Comparison of ENCODE assay signal across 8 mouse cellular contexts in the genomic region with DNA sequence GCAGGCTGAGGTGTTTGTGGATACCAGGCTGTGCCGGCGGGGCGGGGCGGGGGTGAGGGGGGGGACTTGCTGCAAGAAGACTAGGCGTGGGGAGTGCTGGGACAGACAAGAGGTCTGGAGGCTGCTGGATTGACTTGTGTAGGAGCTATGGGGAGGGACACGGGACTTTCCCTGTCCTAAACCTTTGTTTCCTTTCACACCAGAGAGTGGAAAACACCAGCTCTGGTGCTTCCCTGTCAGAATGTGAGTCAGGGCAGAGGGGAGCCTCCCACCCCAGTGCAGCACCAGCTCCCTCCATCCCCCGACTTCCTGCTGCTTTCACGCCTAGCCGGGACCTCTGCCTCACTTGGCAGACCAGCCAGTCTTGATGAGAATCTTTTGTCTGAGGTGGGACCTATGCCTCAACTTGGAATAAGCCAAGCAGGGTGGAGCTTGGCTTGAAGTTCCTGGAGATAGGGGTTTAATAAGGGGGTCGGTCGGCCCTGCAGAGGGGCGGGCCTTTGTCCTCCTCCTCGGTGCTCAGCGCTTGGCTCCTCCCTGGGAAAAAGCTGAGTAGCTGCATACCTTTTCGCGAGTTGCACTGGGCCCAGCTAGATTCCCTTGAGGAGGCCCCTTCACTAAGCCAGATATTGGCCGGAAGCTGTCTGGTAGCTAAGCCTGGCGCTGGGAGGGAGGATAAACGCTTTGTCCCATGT. TPM values are rescaled to one million over a fixed set of nuclear protein-coding genes. Genes with fewer than 3 reads are reported as not detected.
DNase-seq lines count a peak whose midpoint lies in the region; ATAC-seq and TF ChIP-seq lines count a peak whose summit lies in the region.

No protein-coding gene starts in this region.

- 2% methylated on average over 19 of the region's 19 CpGs for WGBS in kidney, postnatal 0 days

- no peaks in the 10 kb centered on the region for H3K27me3 ChIP-seq in kidney, postnatal 0 days (ENCODE audit: insufficient read depth, low read length)

- H3K4me1 ChIP-seq in kidney, postnatal 0 days (replicated peaks; ENCODE audit: insufficient read depth, low read length): peaks cover 18% of the 10 kb centered on the region; the same call in 1 of the 2 replicates

- DNase-seq in kidney, postnatal 0 days (ENCODE audit: low spot score): peak; percentile 84
- DNase-seq in kidney, adult 18-20 months: no peak
- peak; percentile 88 for DNase-seq in adipocyte (ENCODE audit: low spot score)
- peak; percentile 64 for DNase-seq in heart, adult 8-10 months (ENCODE audit: low spot score)
- peak; percentile 71 to 81 for DNase-seq in kidney, postnatal 4 days
- peak; percentile 57 for DNase-seq in naive thymus-derived CD4-positive, alpha-beta T cell, adult 2 months (ENCODE audit: low read depth)
- DNase-seq in frontal cortex, postnatal 14 days (ENCODE audit: low spot score in 2 of 2): no peak
- no peak for DNase-seq in adrenal gland, postnatal 25 days

- no peak for TF ChIP-seq CTCF in kidney, postnatal 0 days (IDR thresholded peaks at IDR 0.05; ENCODE audit: low read depth)

- peak overlapping the region; percentile 24; the same call in 1 of the 2 replicates for H3K9ac ChIP-seq in kidney, postnatal 0 days (ENCODE audit: low read depth, low read length)

- ATAC-seq in kidney, postnatal 0 days (replicated peaks; ENCODE audit: low FRiP score, low read depth): peak; percentile 80

- H3K4me2 ChIP-seq in kidney, postnatal 0 days (ENCODE audit: low read length): peak overlapping the region; percentile 55

- H3K9me3 ChIP-seq in kidney, postnatal 0 days (replicated peaks; ENCODE audit: low read length): no peaks in the 10 kb centered on the region

- peak overlapping the region; percentile 14; the same call in 1 of the 2 replicates for H3K4me3 ChIP-seq in kidney, postnatal 0 days (replicated peaks; ENCODE audit: low read depth, low read length)

- H3K27ac ChIP-seq in kidney, postnatal 0 days: peak overlapping the region; percentile 92

- no peaks in the 10 kb centered on the region for H3K36me3 ChIP-seq in kidney, postnatal 0 days (ENCODE audit: insufficient read depth, low read length)

RNA-seq across cellular contexts. Expression of gene Acot7, which starts 7.7 kb away (rescaled TPM):
- 56.4 and 63.5 TPM in 2 replicates for polyA plus RNA-seq in kidney, postnatal 0 days (2015; fragmentation: Nextera tagmentation; extraction: Ambion mirVana)
- 10 to 100 TPM; 63.9 to 80.9 (median 69.3) TPM for total RNA-seq in heart, adult 8-10 months (2022)
- total RNA-seq in adrenal gland, postnatal 25 days (2021): 34.6 and 39.9 TPM in 2 replicates

RNA-seq across cellular contexts. Expression of gene Hes2, which starts 27.0 kb away (rescaled TPM):
- 0.41 and 0.78 TPM in 2 replicates for polyA plus RNA-seq in kidney, postnatal 0 days (2015; fragmentation: Nextera tagmentation; extraction: Ambion mirVana)
- total RNA-seq in heart, adult 8-10 months (2022): not detected
- total RNA-seq in adrenal gland, postnatal 25 days (2021): not detected in 2 replicates

RNA-seq across cellular contexts. Expression of gene Espn, which starts 33.5 kb away (rescaled TPM):
- polyA plus RNA-seq in kidney, postnatal 0 days (2015; fragmentation: Nextera tagmentation; extraction: Ambion mirVana): 32.9 and 35.0 TPM in 2 replicates
- 1 to 10 TPM; 2.6 to 3.5 (median 3.0) TPM for total RNA-seq in heart, adult 8-10 months (2022)
- total RNA-seq in adrenal gland, postnatal 25 days (2021): 1.2 TPM in 2 replicates

Comparison
In these comparisons a context has a peak if more than half of its experiments do, and no peak if none do; other contexts are left out.
1. DNase-seq: peak in kidney, postnatal 0 days (single experiment), adipocyte (single experiment), heart, adult 8-10 months (single experiment), kidney, postnatal 4 days (2 of 2) and naive thymus-derived CD4-positive, alpha-beta T cell, adult 2 months (single experiment); none in kidney, adult 18-20 months (single experiment), frontal cortex, postnatal 14 days (0 of 2) and adrenal gland, postnatal 25 days (single experiment).